Mouse (Mus musculus): ENCODE data around the gene Arhgap45. TPM values are rescaled to one million over a fixed set of nuclear protein-coding genes. Genes with fewer than 3 reads are reported as not detected.

Arhgap45 gene
- polyA plus RNA-seq, 1 experiment, result 36.8 TPM

DNA sequence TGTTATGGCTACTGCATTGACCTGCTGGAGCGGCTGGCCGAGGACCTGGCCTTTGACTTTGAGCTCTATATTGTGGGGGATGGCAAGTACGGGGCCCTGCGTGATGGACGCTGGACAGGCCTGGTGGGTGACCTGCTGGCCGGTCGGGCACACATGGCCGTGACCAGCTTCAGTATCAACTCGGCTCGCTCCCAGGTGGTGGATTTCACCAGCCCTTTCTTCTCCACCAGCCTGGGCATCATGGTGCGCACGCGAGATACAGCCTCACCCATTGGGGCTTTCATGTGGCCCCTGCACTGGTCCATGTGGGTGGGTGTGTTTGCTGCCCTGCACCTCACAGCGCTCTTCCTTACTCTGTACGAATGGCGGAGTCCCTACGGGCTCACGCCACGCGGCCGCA is 42.4 kb upstream of the Arhgap45 start:
- Histone ChIP-seq H3K27me3 (ENCODE audit: control insufficient read depth, insufficient read depth, low read length) (peaks cover 15% of the 10 kb centered on the region), H3K4me1 (ENCODE audit: control insufficient read depth, insufficient read depth, insufficient read length, low read length) (no peaks in the 10 kb centered on the region), H3K36me3 (ENCODE audit: control insufficient read depth, insufficient read depth, low read length) (peaks cover 33% of the 10 kb centered on the region), H3K4me3 (ENCODE audit: low read depth, low read length) (no peak overlapping the region), H3K27ac (ENCODE audit: insufficient read depth, low read depth, low read length) (no peak overlapping the region)
- TF ChIP-seq CTCF (IDR thresholded peaks at IDR 0.05; ENCODE audit: extremely low read depth, insufficient read length, insufficient replicate concordance, low read depth, low read length), result no peak
- no peak for TF ChIP-seq POLR2A (IDR thresholded peaks at IDR 0.05; ENCODE audit: low read depth, low read length)
- WGBS, result 90% methylated on average over 21 of the region's 21 CpGs

DNA sequence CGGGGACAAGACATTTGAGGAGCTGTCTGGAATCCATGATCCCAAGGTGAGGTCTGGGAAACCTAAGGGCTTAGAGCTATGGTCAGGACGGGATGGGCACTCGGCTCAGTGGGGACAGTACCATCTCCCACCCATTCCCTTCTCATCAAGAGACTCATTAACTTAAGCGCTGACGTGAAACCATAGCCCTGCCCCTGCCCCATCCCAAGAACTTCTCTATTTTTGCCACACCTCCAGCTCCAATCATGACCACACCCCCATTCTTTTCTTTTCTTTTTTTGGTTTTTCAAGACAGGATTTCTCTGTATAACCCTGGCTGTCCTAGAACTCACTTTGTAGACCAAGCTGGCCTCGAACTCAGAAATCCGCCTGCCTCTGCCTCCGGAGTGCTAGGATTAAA is 41.8 kb upstream of the Arhgap45 start:
- no peaks in the 10 kb centered on the region for H3K4me1 ChIP-seq (ENCODE audit: control insufficient read depth, insufficient read depth, insufficient read length, low read length)
- no peak overlapping the region for H3K27ac ChIP-seq (ENCODE audit: insufficient read depth, low read depth, low read length)
- WGBS, result 88% methylated on average over 8 of the region's 8 CpGs
- H3K4me3 ChIP-seq (ENCODE audit: low read depth, low read length), result no peak overlapping the region
- peaks cover 15% of the 10 kb centered on the region for H3K27me3 ChIP-seq (ENCODE audit: control insufficient read depth, insufficient read depth, low read length)
- peaks cover 33% of the 10 kb centered on the region for H3K36me3 ChIP-seq (ENCODE audit: control insufficient read depth, insufficient read depth, low read length)
- no peak for TF ChIP-seq POLR2A (IDR thresholded peaks at IDR 0.05; ENCODE audit: low read depth, low read length)
- TF ChIP-seq CTCF (IDR thresholded peaks at IDR 0.05; ENCODE audit: extremely low read depth, insufficient read length, insufficient replicate concordance, low read depth, low read length), result no peak

DNA sequence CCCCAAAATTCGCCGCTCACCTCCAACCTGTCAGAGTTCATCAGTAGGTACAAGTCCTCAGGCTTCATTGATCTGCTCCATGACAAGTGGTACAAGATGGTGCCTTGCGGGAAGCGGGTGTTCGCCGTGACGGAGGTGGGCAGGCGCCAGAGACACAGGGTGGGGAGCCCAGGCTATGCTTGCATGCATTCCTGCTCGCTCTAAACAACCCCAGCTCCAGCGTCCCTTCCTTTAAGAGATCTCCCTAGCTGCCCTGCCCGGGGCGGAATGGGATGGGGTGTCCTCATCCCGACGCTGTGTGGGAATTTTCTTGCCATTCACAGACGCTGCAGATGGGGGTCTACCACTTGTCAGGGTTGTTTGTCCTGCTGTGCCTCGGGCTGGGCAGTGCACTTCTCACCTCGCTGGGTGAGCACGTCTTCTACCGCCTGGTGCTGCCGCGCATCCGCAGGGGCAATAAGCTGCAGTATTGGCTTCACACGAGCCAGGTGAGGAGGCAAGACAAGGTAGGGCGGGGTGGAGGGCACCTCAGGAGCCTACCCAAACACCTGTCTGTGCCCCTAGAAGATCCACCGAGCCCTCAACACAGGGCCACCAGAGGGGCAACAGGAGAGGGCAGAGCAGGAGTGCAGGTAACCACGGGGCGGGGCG is 40.3 kb upstream of the Arhgap45 start:
- 93% methylated on average over 28 of the region's 28 CpGs for WGBS
- Histone ChIP-seq H3K27ac (ENCODE audit: insufficient read depth, low read depth, low read length) (no peak overlapping the region), H3K36me3 (ENCODE audit: control insufficient read depth, insufficient read depth, low read length) (peaks cover 33% of the 10 kb centered on the region), H3K4me3 (ENCODE audit: low read depth, low read length) (no peak overlapping the region), H3K4me1 (ENCODE audit: control insufficient read depth, insufficient read depth, insufficient read length, low read length) (no peaks in the 10 kb centered on the region), H3K27me3 (ENCODE audit: control insufficient read depth, insufficient read depth, low read length) (peaks cover 7% of the 10 kb centered on the region)
- no peak for TF ChIP-seq POLR2A (IDR thresholded peaks at IDR 0.05; ENCODE audit: low read depth, low read length)
- no peak for TF ChIP-seq CTCF (IDR thresholded peaks at IDR 0.05; ENCODE audit: extremely low read depth, insufficient read length, insufficient replicate concordance, low read depth, low read length)

DNA sequence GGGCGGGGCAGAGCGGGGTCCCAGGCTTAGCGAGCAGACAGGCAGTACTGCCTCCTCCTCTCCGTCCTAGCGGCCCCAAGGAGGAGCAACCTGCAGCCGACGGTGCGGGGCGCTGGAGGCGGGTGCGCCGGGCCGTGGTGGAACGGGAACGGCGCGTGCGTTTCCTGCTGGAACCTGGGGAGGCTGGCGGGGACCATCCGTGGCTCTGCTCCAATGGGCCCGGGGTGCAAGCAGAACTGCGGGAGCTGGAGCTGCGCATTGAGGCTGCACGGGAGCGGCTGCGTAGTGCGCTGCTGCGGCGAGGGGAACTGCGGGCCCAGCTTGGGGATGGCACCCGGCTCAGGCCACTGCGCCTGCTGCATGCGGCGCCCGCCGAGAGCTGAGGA is 39.7 kb upstream of the Arhgap45 start:
- WGBS, result 88% methylated on average over 36 of the region's 36 CpGs

DNA sequence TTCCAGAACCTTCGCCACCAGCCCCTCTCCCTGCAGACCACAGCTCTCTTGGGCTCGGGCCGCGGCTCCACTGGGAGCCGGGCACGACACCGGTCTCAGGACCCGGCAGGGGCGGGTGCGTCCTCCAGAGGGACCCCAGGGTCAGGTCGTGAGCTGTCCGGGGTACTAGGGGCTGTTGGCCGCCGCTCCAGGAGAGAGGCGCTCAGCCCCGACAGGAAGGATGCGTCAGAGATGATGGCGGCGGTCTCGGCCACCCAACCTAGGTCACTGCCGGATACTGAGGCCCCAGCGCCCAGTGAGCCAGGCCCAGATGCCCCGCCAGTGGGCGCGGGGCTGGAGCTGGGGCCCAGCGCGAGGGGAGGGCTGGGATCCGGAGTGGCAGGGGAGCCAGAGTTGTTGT is 39.1 kb upstream of the Arhgap45 start:
- no peak overlapping the region for H3K27ac ChIP-seq (ENCODE audit: insufficient read depth, low read depth, low read length)
- H3K4me1 ChIP-seq (ENCODE audit: control insufficient read depth, insufficient read depth, insufficient read length, low read length), result 0 out of 2 replicates have a peak, but pooled peaks cover under 1% of the 10 kb centered on the region
- no peaks in the 10 kb centered on the region for H3K27me3 ChIP-seq (ENCODE audit: control insufficient read depth, insufficient read depth, low read length)
- TF ChIP-seq CTCF (IDR thresholded peaks at IDR 0.05; ENCODE audit: extremely low read depth, insufficient read length, insufficient replicate concordance, low read depth, low read length), result no peak
- no peak for TF ChIP-seq POLR2A (IDR thresholded peaks at IDR 0.05; ENCODE audit: low read depth, low read length)
- peaks cover 33% of the 10 kb centered on the region for H3K36me3 ChIP-seq (ENCODE audit: control insufficient read depth, insufficient read depth, low read length)
- no peak overlapping the region for H3K4me3 ChIP-seq (ENCODE audit: low read depth, low read length)
- WGBS, result 94% methylated on average over 27 of the region's 28 CpGs

More for the DNA sequence above, 39.7 kb upstream of the Arhgap45 start:
- Histone ChIP-seq H3K4me1 (ENCODE audit: control insufficient read depth, insufficient read depth, insufficient read length, low read length) (no peaks in the 10 kb centered on the region), H3K27me3 (ENCODE audit: control insufficient read depth, insufficient read depth, low read length) (peaks cover 4% of the 10 kb centered on the region; the same call in 1 of the 2 replicates), H3K27ac (ENCODE audit: insufficient read depth, low read depth, low read length) (no peak overlapping the region), H3K36me3 (ENCODE audit: control insufficient read depth, insufficient read depth, low read length) (peaks cover 33% of the 10 kb centered on the region), H3K4me3 (ENCODE audit: low read depth, low read length) (no peak overlapping the region)
- no peak for TF ChIP-seq POLR2A (IDR thresholded peaks at IDR 0.05; ENCODE audit: low read depth, low read length)
- no peak for TF ChIP-seq CTCF (IDR thresholded peaks at IDR 0.05; ENCODE audit: extremely low read depth, insufficient read length, insufficient replicate concordance, low read depth, low read length)

DNA sequence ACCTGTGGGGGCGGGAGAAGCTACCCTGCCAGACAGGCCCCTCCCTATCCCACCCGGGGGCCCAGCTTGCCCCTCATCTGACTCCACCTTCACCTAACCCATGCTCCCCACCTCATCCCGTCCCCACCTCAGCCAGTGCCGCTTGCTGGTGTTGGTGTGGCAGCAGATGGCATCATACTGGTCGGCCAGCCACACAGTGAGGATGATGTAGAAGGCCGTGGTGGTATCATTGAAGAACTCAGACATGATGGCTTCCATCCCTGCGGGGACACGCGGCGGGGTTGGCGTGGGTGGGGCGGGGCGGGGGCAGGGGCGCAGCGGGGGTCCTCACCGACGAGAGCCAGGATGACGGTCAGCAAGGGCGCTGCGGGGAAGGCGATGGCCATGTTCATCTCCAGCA is 38.4 kb upstream of the Arhgap45 start:
- H3K4me1 ChIP-seq (ENCODE audit: control insufficient read depth, insufficient read depth, insufficient read length, low read length), result peaks cover 7% of the 10 kb centered on the region; the same call in 1 of the 2 replicates
- no peak overlapping the region for H3K4me3 ChIP-seq (ENCODE audit: low read depth, low read length)
- peaks cover 33% of the 10 kb centered on the region for H3K36me3 ChIP-seq (ENCODE audit: control insufficient read depth, insufficient read depth, low read length)
- no peaks in the 10 kb centered on the region for H3K27me3 ChIP-seq (ENCODE audit: control insufficient read depth, insufficient read depth, low read length)
- TF ChIP-seq CTCF (IDR thresholded peaks at IDR 0.05; ENCODE audit: extremely low read depth, insufficient read length, insufficient replicate concordance, low read depth, low read length), result no peak
- TF ChIP-seq POLR2A (IDR thresholded peaks at IDR 0.05; ENCODE audit: low read depth, low read length), result no peak
- no peak overlapping the region for H3K27ac ChIP-seq (ENCODE audit: insufficient read depth, low read depth, low read length)
- WGBS, result 97% methylated on average over 21 of the region's 21 CpGs

DNA sequence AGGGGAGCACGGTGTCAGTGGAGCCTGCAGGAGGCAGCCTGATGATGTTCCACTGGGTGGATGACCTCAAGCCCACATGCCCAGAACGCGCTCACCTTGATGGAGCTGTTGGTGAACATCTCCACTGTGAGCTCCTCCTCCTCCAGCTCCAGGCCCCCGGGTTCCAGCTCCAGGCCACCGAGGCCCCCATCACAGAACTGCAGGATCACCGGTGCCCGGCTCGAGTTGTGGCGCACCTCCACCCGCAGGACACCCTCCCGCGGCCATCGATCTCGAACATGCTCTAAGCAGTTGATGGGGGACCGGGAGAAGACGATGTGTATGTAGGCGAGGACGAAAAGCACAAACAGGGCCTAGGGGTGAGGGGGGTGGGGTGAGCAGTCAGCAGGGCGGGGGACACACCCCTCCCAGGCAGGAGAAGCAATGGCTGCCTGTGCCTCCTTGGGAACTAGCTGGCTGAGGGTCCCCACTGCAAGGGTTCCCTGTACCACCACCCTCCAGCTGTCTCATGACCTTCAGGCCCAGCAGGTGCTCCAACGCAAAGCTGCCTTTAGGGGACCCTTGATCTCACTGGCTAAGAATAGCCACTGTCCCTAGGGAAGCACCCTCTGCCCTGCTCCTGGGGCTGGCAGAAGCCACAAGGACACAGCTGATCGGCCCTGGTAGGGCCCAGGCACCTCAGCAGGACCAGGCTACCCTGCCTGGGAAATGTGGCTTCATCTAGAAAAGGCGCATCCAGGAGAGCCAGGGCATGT is 36.9 kb upstream of the Arhgap45 start:
- H3K27ac ChIP-seq (ENCODE audit: insufficient read depth, low read depth, low read length), result no peak overlapping the region
- H3K4me3 ChIP-seq (ENCODE audit: low read depth, low read length), result no peak overlapping the region
- TF ChIP-seq POLR2A (IDR thresholded peaks at IDR 0.05; ENCODE audit: low read depth, low read length) (no peak), CTCF (IDR thresholded peaks at IDR 0.05; ENCODE audit: extremely low read depth, insufficient read length, insufficient replicate concordance, low read depth, low read length) (no peak)
- H3K36me3 ChIP-seq (ENCODE audit: control insufficient read depth, insufficient read depth, low read length), result peaks cover 33% of the 10 kb centered on the region
- H3K27me3 ChIP-seq (ENCODE audit: control insufficient read depth, insufficient read depth, low read length), result no peaks in the 10 kb centered on the region
- WGBS, result 91% methylated on average over 22 of the region's 22 CpGs
- peaks cover 12% of the 10 kb centered on the region for H3K4me1 ChIP-seq (ENCODE audit: control insufficient read depth, insufficient read depth, insufficient read length, low read length)

All from small intestine, adult 2 months (tissue).